Mouse (Mus musculus) lung, postnatal 0 days (tissue): ENCODE data around the gene Gm49369.

Experiments used
- CTCF ChIP-seq: IDR thresholded peaks from 2 replicates; pipeline ENCODE4 v1.5.1; 2016; ENCODE audit warnings: antibody characterized with exemption, mild to moderate bottlenecking
- EP300 ChIP-seq: IDR thresholded peaks from 2 replicates; pipeline ENCODE4 v1.6.1; 2016; ENCODE audit warnings: antibody characterized with exemption, mild to moderate bottlenecking, control low read depth

- no peak for TF ChIP-seq CTCF
- TF ChIP-seq EP300: no peak
Measured at GRCm38 (mm10) chr7:142353854-142354253, 28.6 kb downstream of the Gm49369 start.
